Mouse (Mus musculus): Measurements from ENCODE around the gene Krtap4-7. TPM values are rescaled to one million over a fixed set of nuclear protein-coding genes. Genes with fewer than 3 reads are reported as not detected.
"Not testable (repeated sequence)": the region's sequence is repeated elsewhere in the genome, so short reads cannot be mapped to it uniquely, and the experiment has no call there.

Gene Krtap4-7
- polyA plus RNA-seq (2014; fragmentation: Nextera tagmentation; extraction: Ambion mirVana) = not detected in 2 replicates

- DNase-seq (ENCODE audit: low spot score); H3K9ac ChIP-seq (ENCODE audit: low read length); ATAC-seq (replicated peaks; ENCODE audit: low FRiP score); H3K27me3 ChIP-seq (ENCODE audit: control insufficient read depth, insufficient read depth, low read length); H3K4me1 ChIP-seq (replicated peaks; ENCODE audit: control insufficient read depth, insufficient read depth, low read length); H3K27ac ChIP-seq (ENCODE audit: low read depth, low read length); H3K4me2 ChIP-seq (ENCODE audit: low read depth, low read length, severe bottlenecking); H3K9me3 ChIP-seq (ENCODE audit: control insufficient read depth, low read length); H3K36me3 ChIP-seq (ENCODE audit: control insufficient read depth, insufficient read depth, low read length); H3K4me3 ChIP-seq (ENCODE audit: low read depth, low read length): not testable (repeated sequence)
- WGBS = 85% methylated on average over 9 of the region's 9 CpGs
Observed at GRCm38 (mm10) chr11:99643635-99644139, at the start of gene Krtap4-7. Krtap4-7 (minus strand) TSS chr11:99644089.

- Histone ChIP-seq H3K9me3 (ENCODE audit: control insufficient read depth, low read length) (no peaks in the 10 kb centered on the region), H3K4me3 (ENCODE audit: low read depth, low read length) (no peak within 1 kb of the TSS), H3K27me3 (ENCODE audit: control insufficient read depth, insufficient read depth, low read length) (no peaks in the 10 kb centered on the region), H3K27ac (ENCODE audit: low read depth, low read length) (no peak within 1 kb of the TSS), H3K36me3 (ENCODE audit: control insufficient read depth, insufficient read depth, low read length) (no peaks in the 10 kb centered on the region), H3K4me1 (replicated peaks; ENCODE audit: control insufficient read depth, insufficient read depth, low read length) (no peaks in the 10 kb centered on the region), H3K4me2 (ENCODE audit: low read depth, low read length, severe bottlenecking) (no peak within 1 kb of the TSS), H3K9ac (ENCODE audit: low read length) (no peak within 1 kb of the TSS)
- no peak for DNase-seq (ENCODE audit: low spot score)
- no peak for ATAC-seq (replicated peaks; ENCODE audit: low FRiP score)
- 88% methylated on average over 1 of the region's 1 CpGs for WGBS
Observed at GRCm38 (mm10) chr11:99690463-99690862, 46.6 kb upstream of the Krtap4-7 start, which contains the start of gene Gm14190. Gm14190 (minus strand) TSS chr11:99690740.

GRCm38 (mm10) chr11:99685235-99685634, 41.3 kb upstream of the Krtap4-7 start:
- not testable (repeated sequence) for H3K4me1 ChIP-seq (replicated peaks; ENCODE audit: control insufficient read depth, insufficient read depth, low read length)

GRCm38 (mm10) chr11:99683481-99683880, 39.6 kb upstream of the Krtap4-7 start:
- DNase-seq (ENCODE audit: low spot score) (peak; percentile 47), ATAC-seq (replicated peaks; ENCODE audit: low FRiP score) (no peak)
- H3K4me3 ChIP-seq (ENCODE audit: low read depth, low read length) = no peak overlapping the region
- H3K4me1 ChIP-seq (replicated peaks; ENCODE audit: control insufficient read depth, insufficient read depth, low read length) = no peaks in the 10 kb centered on the region
- H3K36me3 ChIP-seq (ENCODE audit: control insufficient read depth, insufficient read depth, low read length) = no peaks in the 10 kb centered on the region
- no peak overlapping the region for H3K4me2 ChIP-seq (ENCODE audit: low read depth, low read length, severe bottlenecking)
- H3K9me3 ChIP-seq (ENCODE audit: control insufficient read depth, low read length) = no peaks in the 10 kb centered on the region
- no peaks in the 10 kb centered on the region for H3K27me3 ChIP-seq (ENCODE audit: control insufficient read depth, insufficient read depth, low read length)
- no peak overlapping the region for H3K9ac ChIP-seq (ENCODE audit: low read length)
- no peak overlapping the region for H3K27ac ChIP-seq (ENCODE audit: low read depth, low read length)
- 95% methylated on average over 2 of the region's 2 CpGs for WGBS

More at GRCm38 (mm10) chr11:99685235-99685634, 41.3 kb upstream of the Krtap4-7 start:
- not testable (repeated sequence) for H3K27ac ChIP-seq (ENCODE audit: low read depth, low read length); H3K9me3 ChIP-seq (ENCODE audit: control insufficient read depth, low read length); H3K9ac ChIP-seq (ENCODE audit: low read length); ATAC-seq (replicated peaks; ENCODE audit: low FRiP score); DNase-seq (ENCODE audit: low spot score); H3K4me3 ChIP-seq (ENCODE audit: low read depth, low read length); H3K4me2 ChIP-seq (ENCODE audit: low read depth, low read length, severe bottlenecking); H3K36me3 ChIP-seq (ENCODE audit: control insufficient read depth, insufficient read depth, low read length); H3K27me3 ChIP-seq (ENCODE audit: control insufficient read depth, insufficient read depth, low read length)
- 81% methylated on average over 1 of the region's 1 CpGs for WGBS

GRCm38 (mm10) chr11:99665860-99666259, 22.0 kb upstream of the Krtap4-7 start, which contains the start of gene Krtap4-6:
Krtap4-6 (minus strand) TSS chr11:99665960.
- Histone ChIP-seq H3K9ac (ENCODE audit: low read length) (no peak within 1 kb of the TSS), H3K27ac (ENCODE audit: low read depth, low read length) (no peak within 1 kb of the TSS), H3K9me3 (ENCODE audit: control insufficient read depth, low read length) (no peaks in the 10 kb centered on the region), H3K4me2 (ENCODE audit: low read depth, low read length, severe bottlenecking) (no peak within 1 kb of the TSS), H3K36me3 (ENCODE audit: control insufficient read depth, insufficient read depth, low read length) (no peaks in the 10 kb centered on the region), H3K4me1 (replicated peaks; ENCODE audit: control insufficient read depth, insufficient read depth, low read length) (no peaks in the 10 kb centered on the region), H3K27me3 (ENCODE audit: control insufficient read depth, insufficient read depth, low read length) (no peaks in the 10 kb centered on the region), H3K4me3 (ENCODE audit: low read depth, low read length) (no peak within 1 kb of the TSS)
- ATAC-seq (replicated peaks; ENCODE audit: low FRiP score) (no peak), DNase-seq (ENCODE audit: low spot score) (no peak)

GRCm38 (mm10) chr11:99662802-99663201, 18.9 kb upstream of the Krtap4-7 start:
- no peaks in the 10 kb centered on the region for H3K27me3 ChIP-seq (ENCODE audit: control insufficient read depth, insufficient read depth, low read length)
- H3K9ac ChIP-seq (ENCODE audit: low read length) = no peak overlapping the region
- no peaks in the 10 kb centered on the region for H3K4me1 ChIP-seq (replicated peaks; ENCODE audit: control insufficient read depth, insufficient read depth, low read length)
- no peaks in the 10 kb centered on the region for H3K9me3 ChIP-seq (ENCODE audit: control insufficient read depth, low read length)
- no peaks in the 10 kb centered on the region for H3K36me3 ChIP-seq (ENCODE audit: control insufficient read depth, insufficient read depth, low read length)
- DNase-seq (ENCODE audit: low spot score) = no peak
- ATAC-seq (replicated peaks; ENCODE audit: low FRiP score) = no peak
- no peak overlapping the region for H3K4me2 ChIP-seq (ENCODE audit: low read depth, low read length, severe bottlenecking)
- WGBS = 89% methylated on average over 10 of the region's 10 CpGs
- no peak overlapping the region for H3K4me3 ChIP-seq (ENCODE audit: low read depth, low read length)
- no peak overlapping the region for H3K27ac ChIP-seq (ENCODE audit: low read depth, low read length)

GRCm38 (mm10) chr11:99659256-99659655, 15.4 kb upstream of the Krtap4-7 start:
- no peaks in the 10 kb centered on the region for H3K9me3 ChIP-seq (ENCODE audit: control insufficient read depth, low read length)
- no peak overlapping the region for H3K9ac ChIP-seq (ENCODE audit: low read length)
- H3K4me1 ChIP-seq (replicated peaks; ENCODE audit: control insufficient read depth, insufficient read depth, low read length) = no peaks in the 10 kb centered on the region
- H3K27me3 ChIP-seq (ENCODE audit: control insufficient read depth, insufficient read depth, low read length) = no peaks in the 10 kb centered on the region
- no peak overlapping the region for H3K27ac ChIP-seq (ENCODE audit: low read depth, low read length)
- DNase-seq (ENCODE audit: low spot score) = no peak
- H3K4me3 ChIP-seq (ENCODE audit: low read depth, low read length) = no peak overlapping the region
- H3K4me2 ChIP-seq (ENCODE audit: low read depth, low read length, severe bottlenecking) = no peak overlapping the region
- ATAC-seq (replicated peaks; ENCODE audit: low FRiP score) = no peak
- H3K36me3 ChIP-seq (ENCODE audit: control insufficient read depth, insufficient read depth, low read length) = no peaks in the 10 kb centered on the region
- WGBS = 95% methylated on average over 4 of the region's 4 CpGs

GRCm38 (mm10) chr11:99658467-99659010, 14.7 kb upstream of the Krtap4-7 start, which contains the start of gene Gm11563:
Gm11563 (minus strand) TSS chr11:99658960.
- H3K4me2 ChIP-seq (ENCODE audit: low read depth, low read length, severe bottlenecking); H3K27me3 ChIP-seq (ENCODE audit: control insufficient read depth, insufficient read depth, low read length); DNase-seq (ENCODE audit: low spot score); H3K9ac ChIP-seq (ENCODE audit: low read length); H3K4me3 ChIP-seq (ENCODE audit: low read depth, low read length); ATAC-seq (replicated peaks; ENCODE audit: low FRiP score); H3K9me3 ChIP-seq (ENCODE audit: control insufficient read depth, low read length); H3K4me1 ChIP-seq (replicated peaks; ENCODE audit: control insufficient read depth, insufficient read depth, low read length); H3K27ac ChIP-seq (ENCODE audit: low read depth, low read length); H3K36me3 ChIP-seq (ENCODE audit: control insufficient read depth, insufficient read depth, low read length): not testable (repeated sequence)
- WGBS = 78% methylated on average over 10 of the region's 10 CpGs

GRCm38 (mm10) chr11:99657051-99657450, 13.2 kb upstream of the Krtap4-7 start:
- 49% methylated on average over 5 of the region's 5 CpGs for WGBS
- H3K27me3 ChIP-seq (ENCODE audit: control insufficient read depth, insufficient read depth, low read length) = no peaks in the 10 kb centered on the region
- H3K4me1 ChIP-seq (replicated peaks; ENCODE audit: control insufficient read depth, insufficient read depth, low read length) = no peaks in the 10 kb centered on the region
- ATAC-seq (replicated peaks; ENCODE audit: low FRiP score) = no peak
- no peaks in the 10 kb centered on the region for H3K9me3 ChIP-seq (ENCODE audit: control insufficient read depth, low read length)
- no peak overlapping the region for H3K27ac ChIP-seq (ENCODE audit: low read depth, low read length)
- no peak overlapping the region for H3K4me3 ChIP-seq (ENCODE audit: low read depth, low read length)
- no peak overlapping the region for H3K4me2 ChIP-seq (ENCODE audit: low read depth, low read length, severe bottlenecking)
- DNase-seq (ENCODE audit: low spot score) = no peak
- H3K36me3 ChIP-seq (ENCODE audit: control insufficient read depth, insufficient read depth, low read length) = no peaks in the 10 kb centered on the region
- H3K9ac ChIP-seq (ENCODE audit: low read length) = no peak overlapping the region
